Mouse (Mus musculus): ENCODE results near the gene Tnfrsf21.

GRCm38 (mm10) chr17:43053943-43054342 lies 37.6 kb downstream of the Tnfrsf21 start:
- TF ChIP-seq EP300 (IDR thresholded peaks at IDR 0.05; ENCODE audit: low read depth): no peak
- TF ChIP-seq CTCF (IDR thresholded peaks at IDR 0.05; ENCODE audit: low read depth): no peak
